Mouse (Mus musculus) brain, embryonic 14.5 days (tissue): ENCODE results near the gene Arpp21.

ENCODE experiments used
- CTCF ChIP-seq: fragments of 200-500 bp; IDR thresholded peaks from 2 replicates; pipeline ENCODE4 v1.5.1; 2012; ENCODE audit warnings: inconsistent platforms, mild to moderate bottlenecking, moderate library complexity, borderline replicate concordance; ENCODE audit not compliant: insufficient read depth, insufficient read length; ENCODE audit errors: extremely low read depth
- POLR2A ChIP-seq: fragments of 200-500 bp; IDR thresholded peaks from 2 replicates; pipeline ENCODE4 v1.6.1; 2012; ENCODE audit warnings: mild to moderate bottlenecking, inconsistent platforms, borderline replicate concordance; ENCODE audit not compliant: poor library complexity, insufficient read depth, insufficient read length, severe bottlenecking; ENCODE audit errors: extremely low read depth

- TF ChIP-seq POLR2A (no peak), CTCF (no peak)
These were observed 47.3 kb downstream of the Arpp21 start for GRCm38 (mm10) chr9:112188358-112188893.
